Mouse (Mus musculus): Measurements from ENCODE around the gene Arid1b.

The Arid1b gene

DNA sequence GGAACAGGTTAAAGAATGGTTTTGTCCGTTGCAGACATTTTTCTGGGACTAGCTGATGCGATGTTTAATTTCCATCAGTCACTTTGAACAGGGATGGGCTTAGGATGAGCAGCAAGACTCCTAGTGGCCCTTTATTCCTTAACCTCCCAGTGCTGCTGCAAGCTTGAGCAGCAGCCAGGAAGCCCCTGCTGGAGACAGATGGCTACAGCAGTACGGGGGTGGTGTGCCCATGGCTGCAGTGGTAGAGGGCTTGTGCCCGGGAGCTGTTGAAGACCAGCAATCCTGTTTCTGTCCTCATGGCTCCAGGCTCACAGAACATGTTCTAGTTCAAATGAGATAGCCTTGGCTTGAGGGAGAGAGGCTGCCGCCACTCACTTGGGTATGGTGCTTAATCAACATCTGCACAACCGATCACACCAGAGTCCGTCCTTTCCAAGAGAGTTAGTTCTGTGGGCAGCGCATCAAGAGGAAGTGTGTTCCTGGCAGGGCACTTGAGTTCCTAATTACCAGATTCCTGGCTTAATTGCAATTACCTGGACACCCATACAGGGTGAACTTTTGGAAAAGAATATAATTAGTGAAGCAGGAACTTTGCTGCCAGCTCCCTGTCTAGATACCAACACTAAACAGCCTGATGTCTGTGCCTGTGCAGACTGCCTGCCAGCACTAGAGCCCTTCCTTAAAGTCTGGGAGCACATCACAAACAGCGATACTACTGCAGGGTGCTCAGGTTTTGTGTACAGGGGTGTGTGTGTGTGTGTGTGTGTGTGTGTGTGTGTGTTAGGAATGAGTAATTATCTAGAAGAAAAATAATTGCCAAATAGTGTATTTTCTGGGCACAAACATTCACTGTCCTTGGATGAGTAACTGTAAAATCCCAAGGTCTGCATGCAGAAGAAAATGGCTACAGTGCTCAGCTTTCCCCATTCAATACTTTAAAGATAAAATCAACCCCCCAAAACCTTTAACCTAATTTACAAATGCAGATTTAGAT, 224.0 kb downstream of the Arid1b start:
- DNase-seq, result peak in 1 of 2 experiments; percentile 22

DNA sequence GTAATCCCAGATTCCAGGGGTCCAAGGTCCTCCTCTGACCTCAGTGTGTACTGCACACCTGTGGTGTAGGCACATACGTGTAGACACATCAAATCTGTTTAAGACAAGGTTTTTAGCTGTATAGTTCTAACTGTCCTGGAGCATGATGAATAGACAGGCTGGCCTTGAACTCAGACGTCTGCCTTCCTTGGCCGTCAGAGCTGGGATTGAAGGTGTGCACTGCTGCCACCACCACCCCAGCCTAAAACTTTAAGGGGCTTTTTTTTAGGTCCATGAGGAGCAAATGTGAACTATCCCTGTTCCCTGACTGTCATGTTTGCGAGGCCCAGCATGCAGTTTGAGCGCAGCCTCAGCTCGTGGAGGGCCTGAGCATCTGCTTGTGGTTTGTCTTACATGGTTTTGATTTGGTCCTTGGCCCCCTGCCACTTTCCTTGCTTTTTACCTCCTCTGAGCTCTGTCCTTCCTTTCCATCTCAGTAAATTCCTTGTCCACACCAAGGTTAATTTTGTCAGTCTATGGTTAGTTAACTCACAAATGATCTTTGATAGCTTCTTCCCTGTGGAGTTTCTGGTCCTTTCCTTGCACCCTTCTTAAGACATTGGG, 224.9 kb downstream of the Arid1b start:
- no peak for DNase-seq

DNA sequence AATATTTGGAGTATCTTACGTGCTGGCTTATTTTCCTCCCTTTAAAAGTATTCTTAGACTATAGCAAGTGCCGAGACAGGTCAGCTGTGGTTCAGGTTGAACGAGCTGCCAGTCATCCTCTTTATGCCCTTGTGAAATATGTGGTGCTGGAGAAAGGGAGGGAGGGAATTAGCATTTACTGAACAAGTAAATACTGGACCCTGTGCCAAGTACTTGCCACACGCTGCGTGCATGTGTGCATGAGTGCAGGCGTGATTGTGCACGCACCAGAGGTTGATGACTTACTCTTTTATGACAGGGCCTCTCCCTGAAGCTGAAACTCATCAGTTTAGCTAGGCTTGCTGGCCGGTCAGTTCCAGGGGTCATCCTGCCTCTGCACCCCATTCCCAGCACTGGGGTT, 226.9 kb downstream of the Arid1b start:
- DNase-seq, result no peak

DNA sequence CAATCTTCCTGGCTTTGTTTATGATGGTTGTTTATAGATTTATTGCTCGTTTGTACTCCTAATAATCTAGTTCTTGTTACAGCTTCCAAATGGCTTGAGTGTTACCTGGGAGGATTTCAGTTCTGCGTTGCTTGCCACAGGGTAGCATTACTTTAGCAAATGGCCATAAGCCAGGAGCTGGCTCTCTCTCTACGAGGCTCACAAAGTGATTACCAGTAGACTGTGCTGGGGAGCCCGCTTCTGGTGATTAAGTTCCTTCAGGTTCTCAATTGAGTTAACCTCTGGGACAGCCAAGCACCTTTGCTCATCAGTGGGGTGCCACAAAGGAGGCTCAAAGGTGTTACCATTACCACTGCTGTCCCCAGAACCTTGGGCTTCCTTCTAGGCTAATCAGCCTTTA, 227.4 kb downstream of the Arid1b start:
- no peak for DNase-seq

DNA sequence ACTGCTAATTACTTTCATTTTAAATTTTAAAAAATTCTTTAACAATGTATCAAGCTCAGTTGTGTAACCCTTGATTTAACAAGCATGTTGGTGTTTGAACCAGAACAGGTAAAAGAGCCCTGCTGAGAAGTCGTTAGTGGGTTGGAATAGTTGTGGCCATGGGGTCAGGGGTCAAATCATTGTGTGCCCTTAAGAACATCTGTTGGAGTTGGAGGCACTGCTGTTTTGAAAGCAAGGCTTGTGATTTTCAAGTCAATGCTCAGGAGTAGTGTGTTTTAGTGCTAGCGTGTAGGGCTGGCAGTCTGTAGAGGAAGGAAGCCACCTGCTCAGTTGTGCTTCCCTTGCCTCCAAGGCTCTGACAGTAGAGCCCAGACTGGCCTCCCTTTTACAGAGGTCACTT, 228.7 kb downstream of the Arid1b start:
- DNase-seq, result no peak

DNA sequence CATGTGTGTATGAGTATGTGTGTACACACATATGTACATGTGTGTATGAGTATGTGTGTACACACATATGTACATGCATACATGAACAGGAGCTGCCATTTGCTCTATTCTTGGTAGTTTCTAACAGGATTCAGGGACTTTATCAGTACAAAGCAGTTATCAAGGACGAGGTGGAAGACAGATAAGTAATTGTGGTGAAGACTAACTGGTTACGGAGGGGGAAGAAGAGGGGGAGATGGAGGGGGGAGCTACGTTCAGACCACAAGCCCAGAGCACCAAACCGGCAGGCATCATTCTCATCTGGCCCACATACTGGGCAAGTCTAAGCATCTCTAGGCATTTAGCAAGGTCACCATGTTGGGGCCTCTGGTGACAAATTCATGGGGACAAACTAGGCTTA, 230.8 kb downstream of the Arid1b start:
- DNase-seq, result no peak

DNA sequence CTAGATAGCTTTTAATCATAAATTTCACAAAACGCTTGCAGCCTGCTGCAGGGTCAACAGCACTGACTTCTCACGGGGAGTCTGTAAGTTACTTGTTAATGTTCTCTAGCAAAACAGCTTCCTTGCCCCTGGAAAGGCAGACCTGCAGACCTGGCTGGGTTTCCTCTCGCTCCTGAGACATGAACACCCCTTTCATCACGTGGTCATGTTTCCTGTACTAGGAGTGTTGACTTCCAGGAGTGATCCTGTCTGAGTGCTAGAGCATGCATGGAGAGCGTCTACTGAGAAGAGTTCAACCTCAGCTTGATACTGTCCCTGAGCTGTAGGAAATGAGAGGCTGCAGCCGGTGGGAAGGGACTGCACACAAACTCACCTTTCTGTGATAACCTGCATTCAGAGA, 233.0 kb downstream of the Arid1b start:
- no peak for DNase-seq

DNA sequence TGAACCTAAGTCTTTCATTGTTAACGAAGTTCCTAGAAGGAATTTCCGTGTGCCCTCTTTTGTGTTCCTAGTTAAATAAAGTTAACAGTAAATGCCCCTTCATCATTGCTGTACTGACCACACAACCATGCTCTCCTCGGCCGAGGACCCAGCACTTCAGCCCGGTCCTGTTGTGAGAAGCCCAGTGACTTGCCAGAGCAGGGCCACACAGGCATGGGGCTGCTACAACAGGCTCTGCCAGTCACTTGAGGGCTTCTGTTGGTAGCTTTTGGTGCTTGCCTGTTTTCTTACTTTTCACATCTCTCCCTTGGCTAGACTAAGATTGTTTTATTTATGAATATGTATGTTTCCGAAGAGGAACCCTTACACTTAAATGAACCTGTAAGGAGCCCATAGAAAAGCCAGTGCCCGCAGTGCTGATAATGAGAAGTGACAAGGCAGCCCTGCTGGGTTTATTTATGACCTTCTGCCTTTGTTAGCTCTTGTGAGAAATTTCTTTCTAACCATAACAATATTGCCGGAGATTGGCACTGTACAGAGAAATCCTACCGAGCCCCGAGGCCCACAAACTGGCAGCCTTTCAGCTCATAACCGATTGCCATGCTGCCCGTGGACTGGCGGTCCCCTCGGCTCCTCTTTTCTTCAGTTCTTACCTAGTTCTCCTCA, 234.0 kb downstream of the Arid1b start:
- DNase-seq, result no peak

DNA sequence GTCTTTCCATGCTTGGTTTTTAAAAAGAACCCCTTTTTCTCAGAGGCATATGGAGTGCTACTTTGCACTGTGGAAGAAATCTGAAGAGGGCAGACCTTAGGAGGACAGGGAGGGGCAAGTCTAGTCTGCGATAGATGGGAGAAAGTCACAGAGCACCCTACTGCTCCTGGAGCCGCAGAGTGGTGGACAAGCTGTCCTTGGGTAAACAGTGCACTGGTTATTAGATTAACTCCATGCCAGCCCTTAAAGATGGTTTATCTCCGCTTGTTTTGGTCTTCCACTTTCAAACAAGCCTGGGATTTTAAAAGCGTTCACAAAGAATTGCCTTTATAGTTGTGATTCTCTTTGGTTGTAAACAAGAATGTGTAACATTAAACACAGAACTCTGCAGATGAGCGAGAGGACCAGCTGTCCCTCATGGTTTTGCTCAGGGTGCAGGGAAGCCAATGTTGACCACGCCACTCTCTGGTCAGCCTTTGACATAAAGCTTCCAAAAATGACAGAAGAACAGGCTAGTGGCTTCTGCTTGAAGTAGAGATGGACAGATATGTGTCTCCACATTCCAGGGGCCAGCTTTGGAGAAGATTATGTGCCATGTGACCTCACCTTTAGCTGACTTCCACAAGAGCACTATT, 234.6 kb downstream of the Arid1b start:
- DNase-seq, result no peak

DNA sequence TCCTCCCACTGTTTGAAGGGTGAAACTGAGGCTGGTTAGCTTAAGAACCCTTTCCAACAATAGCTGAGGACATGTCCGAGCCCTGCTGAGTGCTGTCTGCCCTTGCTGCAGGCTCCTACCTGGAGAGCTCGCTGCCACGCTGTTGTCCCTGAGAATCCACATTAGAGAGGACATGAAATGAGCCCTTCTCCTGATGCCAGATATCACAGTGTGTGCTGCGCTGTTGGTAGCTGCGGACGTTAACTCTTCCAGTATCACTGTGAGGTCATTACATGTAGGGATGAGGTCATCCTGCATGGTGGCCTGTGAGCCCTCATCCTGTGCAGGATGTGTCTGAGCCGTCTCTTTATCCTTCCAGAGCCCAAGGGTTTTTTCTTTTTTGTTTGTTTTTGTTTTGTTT, 235.9 kb downstream of the Arid1b start:
- no peak for DNase-seq

DNA sequence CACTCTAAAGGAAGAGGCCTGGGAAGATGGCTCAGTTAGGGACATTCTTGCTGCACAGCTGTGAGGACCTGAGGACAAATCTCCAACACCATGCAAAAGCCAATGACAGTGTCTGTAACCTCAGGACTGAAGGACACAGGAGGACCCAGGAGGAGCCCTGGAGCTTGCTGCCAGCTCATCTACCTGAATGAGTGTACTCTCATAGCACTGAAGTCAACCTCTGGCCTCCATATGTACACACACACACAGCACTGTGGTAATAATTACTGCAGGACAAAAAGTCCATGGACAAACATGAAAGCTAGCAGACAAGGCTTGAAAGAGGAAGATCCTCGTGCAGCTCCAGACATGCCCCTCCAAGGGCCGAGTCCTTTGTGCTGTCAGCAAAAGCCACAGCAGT, 238.0 kb downstream of the Arid1b start:
- no peak for DNase-seq

DNA sequence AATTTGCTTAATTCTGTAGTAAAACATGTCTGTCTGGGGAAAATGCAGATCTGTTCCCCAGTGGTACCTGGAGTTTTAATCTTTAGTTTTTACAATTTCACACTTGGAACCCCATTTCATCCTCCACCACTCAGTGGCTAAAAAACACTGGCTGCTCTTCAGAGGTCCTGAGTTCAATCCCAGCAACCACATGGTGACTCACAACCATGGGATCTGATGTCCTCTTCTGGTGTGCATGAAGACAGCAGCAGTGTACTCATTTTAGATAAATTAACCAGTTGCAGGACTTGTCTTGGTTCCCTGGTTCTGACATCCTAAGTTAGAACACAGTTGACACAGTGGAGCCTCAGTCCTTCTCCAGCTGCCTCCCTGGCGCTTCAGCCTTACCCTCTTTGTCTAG, 239.9 kb downstream of the Arid1b start:
- DNase-seq, result no peak

DNA sequence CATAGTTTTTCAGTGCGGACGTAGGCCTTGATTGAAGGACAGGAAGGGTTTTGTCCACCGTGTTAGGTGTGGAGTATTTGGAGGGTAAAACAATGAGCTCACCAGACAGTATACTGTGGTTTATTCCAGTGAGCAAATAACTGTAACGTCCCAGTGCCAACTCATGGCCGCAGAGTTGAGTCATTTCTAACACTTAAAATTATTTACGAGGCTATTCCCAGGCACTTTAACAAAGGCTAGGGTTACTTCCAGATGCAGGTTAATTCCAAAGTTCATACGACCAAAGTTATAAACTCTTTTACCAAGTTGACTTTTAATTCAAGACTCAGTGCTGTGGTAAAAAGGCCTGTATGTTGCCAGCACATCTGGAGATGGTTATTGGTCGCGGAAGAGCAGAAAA, 240.9 kb downstream of the Arid1b start:
- DNase-seq, result no peak

DNA sequence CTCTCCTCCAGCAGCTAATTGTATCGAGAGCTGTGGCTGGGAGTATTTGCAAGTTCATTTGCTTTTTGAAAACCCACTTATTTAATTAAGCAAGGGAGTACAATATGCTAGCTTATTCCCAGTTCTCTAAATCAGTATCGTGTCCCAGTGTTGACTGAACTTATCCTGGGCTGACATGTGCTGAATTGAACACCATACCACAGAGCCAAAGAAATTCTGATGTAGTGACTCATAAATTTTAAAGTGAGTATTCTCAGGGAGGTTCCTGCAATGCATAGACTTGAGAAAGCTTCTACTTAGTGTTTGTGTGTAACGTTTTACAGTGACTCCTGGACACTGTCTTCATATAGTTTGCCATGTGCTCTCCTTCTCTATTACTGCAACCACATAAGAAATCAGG, 243.6 kb downstream of the Arid1b start:
- no peak for DNase-seq

DNA sequence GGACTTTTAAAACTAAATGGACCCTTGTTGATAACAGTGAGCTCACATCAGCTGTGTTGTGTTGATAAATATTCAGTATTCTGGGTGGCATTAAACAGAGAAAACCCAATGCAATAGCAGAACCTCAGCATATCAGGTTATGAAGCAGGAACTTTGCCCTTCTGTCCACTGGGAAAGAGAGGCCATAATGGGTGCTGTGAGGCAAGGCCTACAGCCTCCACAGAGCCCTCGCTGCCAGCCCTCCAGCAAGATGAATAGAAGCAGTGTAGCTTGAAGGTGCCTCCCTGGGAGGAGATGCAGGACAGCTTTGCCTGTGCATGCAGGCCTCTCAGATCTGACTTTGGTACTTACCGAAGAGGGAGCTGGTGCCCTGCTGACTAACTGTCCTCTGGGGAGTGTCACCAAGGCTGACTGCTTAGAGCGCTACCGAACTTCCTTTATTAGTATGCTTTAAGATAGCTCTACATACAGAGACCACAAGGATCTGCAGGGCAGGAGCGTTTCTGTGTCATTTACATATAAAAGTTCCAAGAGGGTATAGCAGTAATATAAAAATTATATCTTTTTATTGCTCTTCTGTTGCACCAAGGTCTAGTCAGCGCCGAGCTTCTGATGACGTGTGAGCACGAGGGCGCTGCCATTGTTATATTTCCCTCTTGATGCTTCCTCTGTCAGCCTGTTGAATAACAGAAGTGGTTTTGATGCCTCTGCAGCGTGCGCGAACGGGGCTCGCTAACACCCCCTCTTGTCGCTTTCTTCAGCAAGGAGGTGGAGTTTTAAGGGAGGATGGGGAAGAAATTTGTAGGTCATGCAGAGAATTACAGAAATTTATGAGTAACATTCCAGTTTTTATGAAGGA, 244.5 kb downstream of the Arid1b start:
- DNase-seq, result peak; percentile 43 to 54

DNA sequence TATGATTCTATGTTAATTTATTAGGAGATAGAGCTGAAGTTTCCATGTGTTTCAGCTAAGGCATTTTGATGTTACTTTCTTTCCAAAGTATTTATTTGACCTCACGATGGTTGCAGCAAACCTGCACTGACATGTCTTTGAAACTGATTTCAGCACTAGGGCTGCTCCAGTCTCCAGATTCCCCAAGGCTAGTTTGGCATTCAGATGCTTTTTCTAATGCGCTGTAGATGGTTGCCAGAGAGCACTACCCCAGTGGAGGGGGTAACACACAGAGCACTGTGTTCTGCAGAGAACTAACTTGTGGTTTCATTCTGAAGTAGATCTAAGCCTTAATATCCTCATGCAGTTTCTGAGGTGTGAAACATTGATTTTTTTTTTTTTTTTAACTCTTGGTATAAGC, 250.4 kb downstream of the Arid1b start:
- DNase-seq, result no peak

DNA sequence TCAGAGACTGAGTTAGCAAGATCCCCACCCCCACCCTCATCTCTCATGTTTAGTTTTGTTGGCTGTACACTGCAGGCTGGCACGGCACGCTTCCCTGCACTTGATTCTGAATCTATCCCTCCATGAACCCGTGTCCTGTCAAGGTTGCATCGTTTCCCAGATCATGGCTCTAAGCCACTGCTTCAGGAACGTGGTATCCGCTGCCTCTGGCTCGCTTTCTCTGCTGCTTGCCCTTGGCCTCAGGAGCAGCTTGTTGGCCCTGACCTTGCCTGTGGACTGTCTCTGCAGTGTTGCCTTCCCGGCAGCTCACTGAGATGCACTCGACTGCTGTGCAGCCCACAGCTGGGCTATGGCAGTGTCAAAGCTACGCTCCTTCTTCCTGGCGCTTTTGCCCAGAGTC, 252.6 kb downstream of the Arid1b start:
- no peak for DNase-seq

DNA sequence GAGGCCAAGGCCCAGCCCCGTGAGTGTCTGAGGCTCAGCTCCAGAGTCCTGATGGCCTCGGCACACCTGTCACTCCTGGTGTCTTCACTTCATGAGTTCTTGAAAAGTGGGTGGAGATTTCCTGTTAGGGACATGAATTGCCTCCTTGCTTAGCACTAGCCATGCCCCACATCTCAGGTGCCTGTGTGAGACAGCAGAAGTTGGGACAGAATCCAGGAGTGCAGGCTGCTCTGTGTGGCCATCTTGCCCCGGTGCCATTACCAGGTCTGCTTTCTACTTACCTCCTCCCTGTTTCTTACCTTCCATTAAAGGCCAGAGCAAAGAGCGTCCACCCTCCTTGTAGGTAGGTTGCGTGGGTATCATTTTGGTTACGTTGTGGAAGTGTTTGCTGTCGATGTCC, 253.1 kb downstream of the Arid1b start:
- DNase-seq, result no peak

DNA sequence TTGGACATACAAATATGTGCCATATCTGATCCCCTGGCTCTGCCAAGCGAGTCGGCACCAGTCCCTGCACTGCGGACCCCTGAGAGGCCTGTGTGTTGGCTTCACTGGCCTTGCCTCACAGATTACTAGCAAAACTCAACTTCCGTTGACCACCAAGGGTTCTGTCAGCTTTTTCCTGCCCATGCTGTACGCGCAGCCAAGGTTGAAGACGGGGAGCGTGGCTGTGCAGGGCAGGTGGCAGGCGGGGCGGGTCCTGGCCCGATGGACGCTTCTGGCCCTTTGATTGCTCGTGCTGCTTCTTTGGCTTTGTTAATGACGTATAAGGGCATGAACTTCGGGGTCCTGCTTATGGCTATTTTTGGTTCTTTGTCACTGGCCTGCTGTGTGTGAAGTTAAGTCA, 253.6 kb downstream of the Arid1b start:
- no peak for DNase-seq

DNA sequence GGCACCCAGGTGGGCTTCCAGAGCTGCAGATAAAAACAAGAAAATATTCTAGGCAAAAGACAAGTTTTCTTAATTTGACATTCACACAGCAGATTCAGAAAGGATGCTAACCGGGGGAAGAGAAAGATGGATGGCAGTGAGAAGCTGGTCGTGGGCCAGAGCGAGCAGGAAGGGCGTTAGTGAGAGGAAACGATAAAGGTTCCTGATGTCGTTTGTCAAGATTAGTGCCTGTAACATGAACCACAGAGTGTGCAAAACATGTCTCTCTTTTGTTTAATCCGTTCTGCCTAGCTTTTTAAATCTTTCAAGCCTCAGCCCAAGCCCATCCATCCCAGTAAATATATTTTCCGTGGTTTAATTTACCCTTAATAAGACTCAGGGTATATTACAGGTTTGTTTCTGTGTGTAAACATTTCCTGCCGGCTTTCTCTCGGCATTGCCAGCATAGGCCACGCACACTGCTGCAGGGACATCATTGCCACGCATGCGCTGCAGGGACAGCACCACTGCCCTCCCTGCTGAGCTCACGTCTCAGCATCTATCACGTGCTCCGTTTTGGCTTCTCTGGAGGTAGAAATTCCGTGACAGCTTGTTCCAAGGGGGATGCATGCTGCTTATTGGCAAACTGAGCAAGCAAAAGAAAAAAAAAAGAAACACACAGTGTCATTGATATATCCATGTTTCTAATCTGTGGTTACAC, 255.0 kb downstream of the Arid1b start:
- no peak for DNase-seq

DNA sequence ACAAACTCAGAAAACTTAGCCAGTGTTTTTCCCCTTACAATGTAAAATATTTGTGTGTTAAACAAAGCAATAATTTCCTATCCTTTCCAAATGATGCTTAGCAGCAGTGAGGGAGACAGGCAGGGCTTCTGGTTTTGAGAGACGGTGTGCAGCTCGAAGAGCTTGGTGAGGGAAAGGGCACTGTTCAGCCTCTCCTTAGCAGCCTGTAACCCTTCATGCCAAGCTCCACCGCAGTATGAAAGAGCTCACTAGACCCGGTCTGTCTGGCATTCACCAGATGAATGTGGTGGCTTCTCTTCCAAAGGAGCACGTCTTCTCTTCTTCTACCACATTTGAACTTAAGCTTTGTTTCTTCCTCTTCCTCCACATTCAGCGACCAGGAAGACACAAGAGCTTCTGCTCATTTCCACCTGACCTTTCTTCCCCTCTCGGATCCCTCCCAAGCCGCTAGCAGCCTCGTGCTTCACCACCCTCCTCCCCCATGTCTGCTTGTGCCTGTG, 255.6 kb downstream of the Arid1b start:
- no peak for DNase-seq

DNA sequence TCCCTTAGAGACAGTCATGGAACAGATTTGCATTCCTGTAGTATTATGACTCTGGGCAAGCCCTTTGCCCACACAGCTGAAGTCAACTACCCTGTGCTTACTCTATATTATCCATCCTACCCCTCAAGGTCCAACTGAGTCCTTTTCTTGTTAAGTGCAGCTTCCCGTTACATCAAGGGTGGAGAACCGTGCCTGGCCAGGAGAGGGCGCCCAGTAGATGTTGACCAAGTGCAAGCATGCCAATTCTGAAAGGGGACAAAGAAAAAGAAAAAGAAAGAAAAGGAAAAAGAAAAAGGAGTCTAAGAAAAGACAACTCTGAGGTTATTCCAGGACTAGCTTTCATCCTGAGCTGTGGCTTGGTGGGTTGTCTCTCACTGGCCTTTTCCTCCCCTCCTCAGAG, 258.3 kb downstream of the Arid1b start:
- peak; percentile 71 to 78 for DNase-seq

Measured in thymus, postnatal 36 days (tissue).